Mouse (Mus musculus) heart, adult 2 months (tissue): ENCODE measurements around the gene Odf3l2.

Experiments used
- CTCF ChIP-seq: fragments of 200-600 bp; IDR thresholded peaks from 2 replicates; pipeline ENCODE4 v1.8.1; 2022; ENCODE audit warnings: antibody characterized with exemption, mild to moderate bottlenecking, moderate library complexity
- POLR2A ChIP-seq: fragments of 200-500 bp; IDR thresholded peaks from 2 replicates; pipeline ENCODE4 v1.6.1; 2011; ENCODE audit warnings: mild to moderate bottlenecking, low read depth, low read length, control low read depth; ENCODE audit not compliant: insufficient read depth

DNA sequence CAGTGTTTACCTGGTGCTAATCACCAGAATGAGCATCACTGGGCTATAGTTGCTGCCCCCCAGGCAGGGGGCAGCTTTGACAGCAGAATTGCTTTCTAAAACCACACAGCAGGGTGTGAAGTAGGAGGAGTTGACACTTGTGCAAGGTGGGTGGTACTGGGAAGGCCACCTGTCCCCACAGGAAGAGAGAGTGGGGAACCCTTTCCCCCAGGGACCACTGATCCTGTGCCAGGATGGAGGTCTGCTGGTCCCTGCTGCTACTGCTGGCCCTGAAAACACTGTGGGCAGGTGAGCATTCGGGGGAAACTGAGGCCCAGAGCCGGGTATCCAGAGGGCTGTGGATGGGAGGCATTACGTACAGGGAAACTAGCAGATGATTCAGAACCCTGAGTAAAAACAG is 43.6 kb upstream of the Odf3l2 start:
- TF ChIP-seq CTCF: no peak
- no peak for TF ChIP-seq POLR2A
